Mouse (Mus musculus) liver, embryonic 14.5 days (tissue): Measurements from ENCODE around the gene P2ry2. TPM values are rescaled to one million over a fixed set of nuclear protein-coding genes. Genes with fewer than 3 reads are reported as not detected.

Source experiments
- ATAC-seq: fragments of 200-750 bp; cut with Nextera tagmentation; 2 replicates; pipeline ENCODE4 v1.8.0; 2017; ENCODE audit warnings: moderate number of reproducible peaks, mild to moderate bottlenecking, moderate library complexity; ENCODE audit not compliant: insufficient read depth
- DNase-seq, 3 experiments: peaks; one replicate each; pipeline ENCODE4 v3.0.0-alpha.2; 2012 to 2013; ENCODE audit warnings: low read depth in 3 of 3, low spot score in 3 of 3
- H3K27ac ChIP-seq: fragments of 300-500 bp; sonication (generic); 2 replicates; pipeline ENCODE4 v1.5.1; 2014; ENCODE audit warnings: moderate library complexity, mild to moderate bottlenecking, control low read depth, inconsistent platforms
- H3K27me3 ChIP-seq: fragments of 300-500 bp; sonication (generic); 2 replicates; pipeline ENCODE4 v1.6.1; 2014; ENCODE audit warnings: mild to moderate bottlenecking, low read length, moderate library complexity; ENCODE audit not compliant: control insufficient read depth, insufficient read depth
- H3K36me3 ChIP-seq: fragments of 300-500 bp; sonication (generic); replicated peaks from 2 replicates; pipeline ENCODE4 v1.6.1; 2014; ENCODE audit warnings: low read depth; ENCODE audit not compliant: control insufficient read depth, insufficient read depth
- H3K4me1 ChIP-seq, 2 experiments: fragments of 200-500 bp in 1 of 2; fragments of 300-500 bp in 1 of 2; sonication (generic) in 1 of 2; replicated peaks; 2 replicates each; pipeline ENCODE4 v1.6.1; 2012 to 2014; ENCODE audit warnings: antibody characterized with exemption in 1 of 2, inconsistent platforms in 1 of 2, low read length in 1 of 2; ENCODE audit not compliant: control insufficient read depth in 2 of 2, insufficient read depth in 2 of 2
- H3K4me2 ChIP-seq: fragments of 300-500 bp; sonication (generic); 2 replicates; pipeline ENCODE4 v1.6.1; 2014; ENCODE audit warnings: low read depth, mild to moderate bottlenecking, control low read depth, moderate library complexity
- H3K4me3 ChIP-seq, 2 experiments: fragments of 200-500 bp in 1 of 2; fragments of 300-500 bp in 1 of 2; sonication (generic) in 1 of 2; 2 replicates each; pipeline ENCODE4 v1.5.1; 2012 to 2014; ENCODE audit warnings: low read depth in 2 of 2, low read length in 2 of 2, mild to moderate bottlenecking in 2 of 2, control low read depth in 1 of 2, inconsistent platforms in 1 of 2, moderate library complexity in 1 of 2; ENCODE audit not compliant: insufficient read depth in 1 of 2
- H3K9ac ChIP-seq: fragments of 300-500 bp; sonication (generic); replicated peaks from 2 replicates; pipeline ENCODE4 v1.6.1; 2014; ENCODE audit warnings: mild to moderate bottlenecking, control low read depth, moderate library complexity
- H3K9me3 ChIP-seq: fragments of 300-500 bp; sonication (generic); 2 replicates; pipeline ENCODE4 v1.6.1; 2016; ENCODE audit warnings: low read length, mixed read lengths; ENCODE audit not compliant: control insufficient read depth
- CTCF ChIP-seq: IDR thresholded peaks from 2 replicates; pipeline ENCODE4 v1.5.1; 2016; ENCODE audit warnings: antibody characterized with exemption, low read depth, control low read depth
- EP300 ChIP-seq: IDR thresholded peaks from 2 replicates; pipeline ENCODE4 v1.6.1; 2016; ENCODE audit warnings: antibody characterized with exemption, low read depth
- WGBS: fragments of 180-500 bp; shearing (Covaris S2); extraction: QIAGEN DNeasy Blood & Tissue Kit; methylation state at CpG from one replicate; pipeline ENCODE4 v1.1.7; 2014; ENCODE audit not compliant: insufficient replicate concordance; 5-methylcytosine and 5-hydroxymethylcytosine counted together
- polyA plus RNA-seq, 2 experiments: library from polyadenylated mRNA; depleted of rRNA in 1 of 2; stranded (reverse) in 1 of 2; unstranded in 1 of 2; fragments of >200 nt; fragmentation: Nextera tagmentation in 1 of 2; extraction: Ambion mirVana in 1 of 2; gene quantifications; 2 replicates each; pipeline versions ENCODE4 v1.2.1 to v1.2.3; 2012 to 2014

The P2ry2 gene
- polyA plus RNA-seq, 2 experiments = 0.47 to 0.67 TPM

DNA sequence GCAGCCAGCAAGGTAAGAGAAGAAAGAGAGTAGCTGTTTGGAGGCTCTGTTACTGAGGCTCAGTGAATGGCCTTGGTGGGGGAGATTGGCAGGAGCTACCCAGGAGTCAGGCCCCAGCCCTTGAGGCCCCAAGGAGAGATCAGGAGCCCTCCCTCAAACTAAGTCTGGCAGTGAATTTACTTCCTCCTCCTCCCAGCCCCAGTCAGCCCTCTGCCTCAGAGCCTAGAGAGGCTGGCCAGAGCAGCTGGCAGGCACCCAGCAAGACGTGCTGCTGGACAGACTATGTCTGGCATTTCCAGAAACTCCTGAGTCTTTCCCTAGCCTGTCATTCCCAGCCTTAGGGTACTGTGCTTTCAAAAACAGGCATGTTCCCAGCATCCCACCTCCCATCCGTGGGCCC is 33.5 kb downstream of the P2ry2 start:
- ATAC-seq (no peak), DNase-seq (no peak)
- no peak overlapping the region for H3K4me3 ChIP-seq
- H3K27me3 ChIP-seq = peaks cover 9% of the 10 kb centered on the region
- H3K9me3 ChIP-seq = no peaks in the 10 kb centered on the region
- 29% methylated on average over 2 of the region's 2 CpGs for WGBS
- TF ChIP-seq EP300 (no peak), CTCF (no peak)
- H3K4me2 ChIP-seq = no peak overlapping the region
- peaks cover 0 to 4% of the 10 kb centered on the region in 2 experiments; a peak in 2 of 4 replicates for H3K4me1 ChIP-seq
- H3K9ac ChIP-seq = no peak overlapping the region
- no peaks in the 10 kb centered on the region for H3K36me3 ChIP-seq
- no peak overlapping the region for H3K27ac ChIP-seq

DNA sequence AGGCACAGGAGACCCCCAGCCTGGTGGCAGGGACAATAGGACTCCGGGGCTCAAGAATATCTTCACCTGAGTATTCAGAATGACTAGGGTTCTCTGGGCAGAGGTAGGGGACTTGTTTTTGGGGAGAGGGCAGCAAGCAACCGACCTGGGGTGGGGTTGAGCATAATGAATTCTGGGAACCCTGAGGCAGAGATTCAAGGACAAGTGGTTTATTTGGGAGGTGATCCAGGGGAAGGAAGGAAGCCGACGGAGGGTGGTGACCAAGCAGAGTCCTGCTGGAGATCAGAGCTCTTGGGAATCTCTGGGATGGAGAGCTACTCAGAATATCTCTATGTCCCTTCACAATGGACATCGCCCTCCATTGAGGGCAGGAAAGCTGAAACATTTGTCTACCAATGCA is 34.5 kb downstream of the P2ry2 start:
- Histone ChIP-seq H3K27me3 (peaks cover 18% of the 10 kb centered on the region), H3K4me3 (no peak overlapping the region), H3K4me2 (no peak overlapping the region), H3K9me3 (no peaks in the 10 kb centered on the region), H3K9ac (no peak overlapping the region), H3K4me1 (peaks cover 0 to 4% of the 10 kb centered on the region in 2 experiments; a peak in 1 of 4 replicates), H3K27ac (no peak overlapping the region), H3K36me3 (no peaks in the 10 kb centered on the region)
- ATAC-seq (no peak), DNase-seq (no peak)
- no peak for TF ChIP-seq EP300
- 62% methylated on average over 5 of the region's 5 CpGs for WGBS

DNA sequence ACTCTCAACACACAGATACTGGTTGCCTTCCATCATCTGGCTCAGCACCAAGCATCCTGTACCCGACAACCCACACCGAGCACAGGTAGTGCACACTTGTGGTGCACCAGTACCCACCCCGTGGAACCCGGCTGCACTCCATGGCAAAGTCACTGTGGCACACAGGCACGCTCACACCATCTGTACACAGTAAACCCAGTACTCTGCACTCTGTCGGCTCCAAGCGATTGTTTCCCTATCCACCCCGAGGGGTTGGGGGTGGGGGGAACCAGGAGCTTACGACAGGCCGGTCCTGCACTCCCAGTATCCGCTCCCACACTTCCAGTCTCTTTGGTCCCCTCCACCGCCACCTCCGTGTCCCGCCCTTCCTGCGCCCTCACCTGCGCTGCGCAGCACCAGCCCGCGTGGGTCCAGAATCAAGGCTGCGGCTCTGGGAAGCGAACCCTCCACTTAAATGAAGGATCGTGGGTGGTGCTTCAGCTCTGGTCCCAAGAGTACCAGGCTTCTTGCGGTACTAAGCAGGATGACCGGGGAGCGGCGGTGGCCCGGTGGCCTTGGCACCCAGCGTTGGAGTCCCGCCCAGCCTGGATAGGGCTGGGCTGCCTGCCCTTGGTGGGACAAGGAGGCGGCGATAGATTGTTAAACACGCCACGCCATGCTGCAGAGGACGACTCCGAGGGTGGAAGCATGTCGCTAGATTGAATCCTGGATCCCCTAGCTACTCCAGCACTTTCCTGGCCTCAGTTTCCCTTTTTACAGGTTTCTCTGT is 38.3 kb downstream of the P2ry2 start, which contains the start of gene P2ry6:
P2ry6 (minus strand) TSS at position 515 of the 769 bp plus-strand sequence.
- no peak within 1 kb of the TSS for H3K9ac ChIP-seq
- no peaks in the 10 kb centered on the region for H3K36me3 ChIP-seq
- 5% methylated on average over 36 of the region's 36 CpGs for WGBS
- peaks cover 0 to 4% of the 10 kb centered on the region in 2 experiments; a peak in 1 of 4 replicates for H3K4me1 ChIP-seq
- H3K27me3 ChIP-seq = peaks cover 18% of the 10 kb centered on the region
- H3K4me3 ChIP-seq = no peak within 1 kb of the TSS
- DNase-seq = no peak
- H3K9me3 ChIP-seq = no peaks in the 10 kb centered on the region
- no peak for TF ChIP-seq EP300
- TF ChIP-seq CTCF = no peak
- ATAC-seq = no peak
- peak within 1 kb of the TSS; percentile 57 for H3K4me2 ChIP-seq
- H3K27ac ChIP-seq = no peak within 1 kb of the TSS

DNA sequence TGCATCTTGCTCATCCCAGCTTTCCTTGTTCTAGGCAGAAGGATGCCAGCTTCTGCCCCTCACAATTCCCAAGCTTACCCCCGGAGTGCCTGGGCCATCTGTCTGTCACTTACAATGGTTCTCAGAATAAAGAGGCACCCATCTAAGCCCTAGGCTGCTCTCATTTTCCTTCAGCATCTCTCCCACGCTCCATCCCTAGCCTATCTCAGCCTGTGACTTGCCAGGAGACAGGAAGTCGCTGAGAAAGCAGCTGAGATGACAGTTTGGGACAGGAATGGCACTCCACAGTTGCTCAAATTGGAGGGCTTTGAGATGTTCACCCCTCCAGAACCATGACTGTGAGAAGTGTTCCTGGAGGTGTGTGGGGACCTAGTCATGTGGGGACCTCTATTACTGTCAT is 39.8 kb downstream of the P2ry2 start:
- TF ChIP-seq CTCF (no peak), EP300 (no peak)
- DNase-seq (no peak), ATAC-seq (no peak)
- Histone ChIP-seq H3K9ac (no peak overlapping the region), H3K4me2 (no peak overlapping the region), H3K36me3 (no peaks in the 10 kb centered on the region), H3K4me3 (no peak overlapping the region), H3K9me3 (no peaks in the 10 kb centered on the region), H3K4me1 (no peaks in the 10 kb centered on the region), H3K27ac (no peak overlapping the region), H3K27me3 (peaks cover 18% of the 10 kb centered on the region)
- 33% methylated on average over 3 of the region's 3 CpGs for WGBS

DNA sequence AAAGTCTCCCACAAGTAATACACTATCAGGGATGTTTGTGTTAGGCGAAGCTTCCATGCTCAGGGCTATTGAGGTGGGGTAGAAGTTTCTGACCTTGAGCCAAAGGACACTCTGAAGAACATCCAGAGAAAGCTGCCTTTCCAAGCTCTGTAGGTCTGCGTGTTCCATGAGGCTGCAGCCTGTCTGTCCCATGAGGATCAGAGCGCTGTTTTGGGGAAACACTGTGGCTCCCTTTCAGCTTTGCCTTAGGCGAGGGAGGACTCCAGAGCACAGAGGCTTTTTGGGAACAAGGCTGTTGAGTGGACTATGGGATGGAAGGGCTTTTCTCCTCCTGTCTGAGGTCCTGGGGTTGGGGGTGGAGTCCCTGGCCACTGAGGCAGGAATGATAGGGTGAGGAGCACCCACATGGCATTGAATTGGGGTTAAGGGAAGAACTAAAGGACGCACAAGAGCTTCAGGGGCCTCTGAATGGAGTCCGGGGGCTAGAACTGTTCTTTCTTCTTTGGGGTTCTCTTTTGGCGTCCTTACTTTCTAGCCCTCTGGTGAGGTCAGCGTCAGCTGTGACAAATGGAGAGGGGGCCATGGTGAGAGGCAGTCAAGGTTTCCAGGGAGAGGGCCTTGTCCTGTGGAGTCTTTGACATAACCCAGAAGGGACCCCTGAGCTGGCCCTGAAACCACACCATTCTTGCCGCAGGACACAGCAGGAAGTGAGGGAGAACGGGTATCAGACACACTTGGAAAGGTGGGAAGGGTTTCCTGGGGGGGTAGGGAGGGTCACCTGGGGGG is 43.6 kb downstream of the P2ry2 start:
- DNase-seq = no peak
- 58% methylated on average over 10 of the region's 10 CpGs for WGBS
- Histone ChIP-seq H3K9ac (no peak overlapping the region), H3K9me3 (no peaks in the 10 kb centered on the region), H3K36me3 (no peaks in the 10 kb centered on the region), H3K4me1 (peaks cover 0 to 2% of the 10 kb centered on the region in 2 experiments; a peak in 1 of 4 replicates), H3K4me2 (no peak overlapping the region), H3K27ac (no peak overlapping the region), H3K27me3 (peaks cover 7% of the 10 kb centered on the region), H3K4me3 (no peak overlapping the region)
- no peak for ATAC-seq
- no peak for TF ChIP-seq CTCF
- no peak for TF ChIP-seq EP300
